Mouse (Mus musculus): ENCODE data around the gene P3h2.

Gene P3h2

GRCm38 (mm10) chr16:26070376-26070775 lies 35.2 kb downstream of the P3h2 start:
- in situ Hi-C loops (cut with MboI), result no loop called here

GRCm38 (mm10) chr16:26065060-26065459 lies 40.5 kb downstream of the P3h2 start:
- in situ Hi-C loops (cut with MboI), result no loop called here

- in situ Hi-C loops (cut with MboI), result no loop called here
Observed at GRCm38 (mm10) chr16:26060239-26061085, 45.1 kb downstream of the P3h2 start.

- in situ Hi-C loops (cut with MboI), result no loop called here
Observed at GRCm38 (mm10) chr16:26053631-26054030, 52.0 kb downstream of the P3h2 start.

DNA sequence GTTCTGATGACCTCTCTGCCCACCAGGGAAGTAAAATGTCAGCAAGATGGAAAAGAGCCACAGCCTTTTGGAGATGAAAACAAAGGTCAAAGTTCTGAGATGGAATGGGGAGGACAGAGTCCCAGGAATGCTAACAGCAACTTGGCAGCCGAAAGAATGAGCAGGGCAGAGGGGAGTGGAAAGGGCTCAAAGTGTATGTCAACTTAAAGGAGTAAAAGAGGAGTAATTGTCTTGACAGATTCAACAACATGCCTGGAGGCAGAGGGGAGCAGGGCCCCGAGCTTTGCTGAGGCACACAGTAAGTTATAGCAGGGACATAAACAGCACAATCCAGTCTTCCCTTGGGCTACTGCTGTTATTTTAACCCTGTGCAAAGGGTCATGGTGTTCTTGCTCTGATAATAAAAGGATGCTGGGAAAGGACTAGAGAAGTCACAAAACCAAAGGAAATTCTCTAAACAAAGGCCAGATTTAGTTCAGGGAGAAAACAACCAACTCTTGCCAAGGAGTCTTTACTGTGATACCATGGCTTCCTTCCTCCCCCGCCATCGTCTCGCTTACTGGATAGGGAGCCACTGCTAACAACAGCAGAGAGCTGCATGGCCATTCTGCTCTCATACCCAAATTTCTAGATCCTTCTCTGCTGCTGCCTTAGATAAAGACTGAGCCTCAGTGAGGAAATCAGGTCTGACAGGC lies 56.0 kb downstream of the P3h2 start:
- in situ Hi-C loops (cut with MboI), result no loop called here

DNA sequence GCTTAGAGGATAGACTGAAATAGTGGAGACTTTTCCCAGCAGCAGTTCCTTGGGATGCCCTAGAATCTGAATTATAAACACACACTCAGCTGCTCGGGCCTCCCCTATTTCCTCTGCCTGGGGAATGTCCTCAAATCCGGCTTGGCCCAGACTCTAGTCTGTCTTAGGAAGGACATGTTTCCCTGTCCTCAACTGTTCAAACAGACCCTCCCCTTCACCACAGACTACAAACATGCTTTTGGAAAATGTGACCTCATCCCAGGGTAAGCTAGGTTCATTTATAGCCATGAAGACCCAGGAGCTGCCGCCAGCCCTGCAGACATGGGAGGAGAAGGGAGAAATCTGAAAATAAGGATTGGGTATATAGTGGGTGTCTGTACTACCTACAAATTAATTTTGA lies 57.7 kb downstream of the P3h2 start:
- in situ Hi-C loops (cut with MboI), result no loop called here

DNA sequence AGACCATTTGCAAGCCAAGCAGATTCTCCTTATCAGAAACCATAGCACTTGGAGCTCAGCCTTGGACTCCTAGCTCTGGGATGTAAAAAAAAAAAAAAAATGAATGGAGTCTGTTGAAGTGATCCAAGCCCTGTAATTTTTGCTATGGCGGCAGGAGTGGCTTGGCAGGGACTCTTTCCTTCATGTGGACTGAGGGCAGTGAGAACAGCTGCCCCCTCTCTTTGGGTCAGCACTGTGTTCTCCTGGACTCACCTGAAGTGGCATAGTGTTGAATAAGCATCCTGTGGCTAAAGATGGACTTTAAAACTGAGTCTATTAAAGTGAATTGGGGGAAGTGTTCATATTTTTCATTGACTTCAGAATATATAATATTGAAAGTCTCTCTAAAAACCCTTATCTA lies 58.2 kb downstream of the P3h2 start:
- in situ Hi-C loops (cut with MboI), result no loop called here

- in situ Hi-C loops (cut with MboI), result no loop called here
Observed at GRCm38 (mm10) chr16:26041929-26042303, 63.7 kb downstream of the P3h2 start.

DNA sequence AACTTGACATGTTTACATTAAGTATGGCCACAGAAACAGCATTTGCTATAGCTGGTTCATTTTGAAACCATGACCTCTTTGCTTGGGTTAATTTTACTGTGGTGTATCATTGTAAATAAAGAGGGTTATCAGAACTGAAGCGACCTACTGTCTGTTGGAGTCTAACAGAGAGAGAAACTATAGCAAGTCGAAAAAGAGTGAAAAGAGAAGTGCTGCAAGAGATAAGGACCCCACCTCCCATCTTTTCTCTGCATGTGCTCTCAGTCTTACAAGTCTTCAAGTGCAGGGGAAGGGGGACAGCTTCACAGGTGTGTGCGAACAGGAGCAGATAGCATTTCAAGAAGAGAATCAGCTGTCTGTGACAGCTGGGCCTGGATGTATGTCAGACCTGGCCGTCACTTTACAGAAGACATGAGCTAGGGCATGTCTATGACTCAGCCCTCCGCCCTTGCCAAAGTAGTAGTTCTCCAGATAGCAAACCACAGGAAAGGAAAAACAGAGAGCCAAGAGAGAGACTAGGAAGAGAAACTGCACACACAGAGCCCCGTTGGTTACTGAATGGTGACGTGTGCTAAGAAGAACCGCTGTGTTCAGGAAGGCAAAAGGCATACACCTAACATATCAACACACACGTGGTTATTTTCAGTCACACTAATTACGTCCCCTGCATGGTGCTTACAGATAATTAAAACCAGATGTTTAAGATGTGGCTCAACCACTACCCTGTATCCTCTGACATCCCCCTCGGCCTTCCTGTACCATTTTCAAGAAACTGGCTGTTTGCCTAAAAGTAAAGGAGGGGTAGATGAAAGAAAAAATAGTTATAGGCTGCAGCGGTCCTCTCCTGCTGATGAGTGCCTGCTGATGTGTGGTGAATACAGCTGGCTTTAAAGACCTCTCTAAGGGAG lies 64.3 kb downstream of the P3h2 start:
- in situ Hi-C loops (cut with MboI), result no loop called here

DNA sequence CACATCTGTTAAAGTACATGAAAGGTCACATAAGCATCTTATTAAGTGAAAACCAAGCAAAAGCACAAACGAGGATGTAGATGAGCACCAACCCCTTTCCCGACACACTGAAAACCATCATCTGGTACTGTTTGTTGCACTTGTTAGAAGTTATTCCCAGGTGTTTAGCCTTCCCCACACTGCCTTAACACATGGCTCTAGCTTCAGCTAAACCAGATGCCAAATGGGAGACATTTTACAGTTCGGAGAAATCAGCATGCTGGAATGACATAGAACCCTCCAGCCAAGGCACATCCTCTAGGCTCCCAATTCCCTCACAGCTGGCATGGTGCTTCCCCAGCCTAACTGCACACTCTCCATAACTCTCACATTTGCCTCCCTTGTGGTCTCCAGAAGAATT lies 66.3 kb downstream of the P3h2 start:
- in situ Hi-C loops (cut with MboI), result no loop called here

- in situ Hi-C loops (cut with MboI), result no loop called here
Observed at GRCm38 (mm10) chr16:26035525-26035924, 70.1 kb downstream of the P3h2 start.

DNA sequence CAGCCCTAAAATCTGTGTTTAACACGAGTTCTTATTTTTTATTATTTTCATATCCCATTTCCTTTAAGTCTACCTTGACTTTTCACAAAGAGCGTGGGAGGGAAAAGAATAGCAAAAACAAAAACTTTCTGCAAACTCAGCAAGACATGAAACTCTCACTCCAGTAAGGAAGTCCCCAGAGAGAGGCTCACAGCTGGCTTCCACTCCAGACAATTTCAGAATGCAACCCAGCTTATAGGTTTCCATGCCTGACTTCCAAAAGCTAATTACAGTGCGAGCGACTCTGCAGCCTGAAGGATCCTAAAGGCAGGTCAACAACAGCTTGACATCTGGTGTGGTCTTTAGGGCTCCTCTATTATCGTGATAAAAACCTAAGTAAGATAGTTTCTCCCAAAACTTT lies 70.5 kb downstream of the P3h2 start:
- in situ Hi-C loops (cut with MboI), result no loop called here

DNA sequence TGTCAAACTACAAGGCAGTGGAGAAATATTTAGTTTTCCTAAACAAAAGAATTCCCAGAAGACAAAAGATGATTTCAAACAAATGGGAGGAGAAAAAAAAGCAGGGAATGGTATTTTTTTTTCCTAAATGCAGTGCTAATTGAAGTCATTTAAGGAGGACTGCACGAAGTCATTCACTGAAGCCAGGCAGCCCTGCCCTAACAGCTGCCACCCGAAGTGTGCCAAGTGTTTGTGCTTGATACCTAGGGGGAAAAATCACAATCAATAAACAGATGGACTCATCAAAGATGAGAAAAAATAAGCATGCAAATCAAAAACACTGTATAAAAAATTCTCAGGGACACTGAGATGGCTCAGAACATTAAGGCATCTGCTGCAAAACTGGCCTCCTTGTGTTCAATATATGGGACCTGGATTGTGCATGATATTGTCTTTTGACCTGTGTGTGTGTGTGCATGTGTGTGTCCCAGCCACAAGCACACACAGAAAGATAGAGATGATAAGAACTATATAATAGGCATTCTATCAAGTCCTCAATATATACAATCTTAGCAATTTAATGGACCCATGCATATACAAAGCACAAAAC lies 76.1 kb downstream of the P3h2 start:
- in situ Hi-C loops (cut with MboI), result no loop called here

GRCm38 (mm10) chr16:26026416-26026815 lies 79.2 kb downstream of the P3h2 start:
- in situ Hi-C loops (cut with MboI), result no loop called here

GRCm38 (mm10) chr16:26024543-26024942 lies 81.0 kb downstream of the P3h2 start:
- in situ Hi-C loops (cut with MboI), result no loop called here

DNA sequence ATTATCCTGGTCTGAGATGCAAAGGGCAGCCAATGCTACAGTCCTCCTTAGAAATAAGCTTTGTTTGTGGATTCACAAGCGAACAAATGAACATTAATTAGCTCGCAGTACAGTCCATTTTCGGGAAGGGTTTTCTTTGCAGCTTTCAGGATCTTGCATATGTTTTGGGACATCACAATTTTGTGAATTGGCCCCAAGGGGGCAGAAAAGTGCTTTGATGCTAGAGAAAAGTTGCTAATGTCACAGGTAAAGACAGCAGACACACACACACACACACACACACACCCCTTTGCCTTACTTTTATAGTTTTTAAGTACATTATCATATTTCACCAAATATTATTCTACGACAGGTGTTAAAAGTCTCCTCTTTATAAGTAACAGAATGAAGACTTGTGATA lies 82.2 kb downstream of the P3h2 start:
- in situ Hi-C loops (cut with MboI), result no loop called here

- in situ Hi-C loops (cut with MboI), result no loop called here
Observed at GRCm38 (mm10) chr16:26021759-26022158, 83.8 kb downstream of the P3h2 start.

- in situ Hi-C loops (cut with MboI), result no loop called here
Observed at GRCm38 (mm10) chr16:26005811-26006210, 99.8 kb downstream of the P3h2 start.

- in situ Hi-C loops (cut with MboI), result no loop called here
Observed at GRCm38 (mm10) chr16:26003261-26003660, 102.3 kb downstream of the P3h2 start.

DNA sequence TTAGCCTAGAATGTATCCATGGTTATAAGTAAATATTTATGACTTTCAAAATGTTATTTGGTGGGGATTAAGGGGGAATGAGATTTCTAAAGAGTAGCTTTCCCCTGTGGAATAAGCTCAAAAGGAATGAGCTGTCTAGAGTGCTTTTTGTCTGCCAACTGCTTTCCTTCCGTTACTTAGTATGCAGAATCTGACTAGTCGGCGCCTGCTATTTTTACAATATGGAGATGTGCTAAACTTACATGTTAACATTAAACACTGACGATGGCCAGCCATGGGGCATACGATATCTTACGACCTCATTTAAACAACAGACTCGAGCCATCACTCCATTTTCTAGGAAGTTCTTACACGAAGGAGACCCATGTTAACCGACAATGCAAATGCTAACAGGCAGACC lies 102.7 kb downstream of the P3h2 start:
- in situ Hi-C loops (cut with MboI), result no loop called here

DNA sequence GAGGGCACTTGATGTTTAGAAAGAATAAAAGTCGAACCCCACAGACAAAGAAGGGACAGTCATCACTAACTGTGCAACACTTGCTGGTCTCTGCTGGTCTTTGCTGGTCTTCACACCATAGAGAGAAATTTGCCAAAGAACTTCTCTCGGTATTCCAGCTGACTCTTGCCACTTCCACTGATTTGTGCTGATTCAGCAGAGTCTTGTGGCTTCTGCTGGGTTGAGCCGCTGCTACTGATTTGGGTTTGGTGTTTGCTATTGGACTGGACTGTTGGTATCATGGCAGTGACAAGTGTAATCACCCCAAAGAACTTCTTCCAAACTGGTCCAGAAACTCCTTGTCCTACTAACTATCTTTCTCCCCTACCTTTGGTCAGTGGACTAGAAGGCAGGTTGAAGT lies 111.0 kb downstream of the P3h2 start:
- in situ Hi-C loops (cut with MboI), result no loop called here

DNA sequence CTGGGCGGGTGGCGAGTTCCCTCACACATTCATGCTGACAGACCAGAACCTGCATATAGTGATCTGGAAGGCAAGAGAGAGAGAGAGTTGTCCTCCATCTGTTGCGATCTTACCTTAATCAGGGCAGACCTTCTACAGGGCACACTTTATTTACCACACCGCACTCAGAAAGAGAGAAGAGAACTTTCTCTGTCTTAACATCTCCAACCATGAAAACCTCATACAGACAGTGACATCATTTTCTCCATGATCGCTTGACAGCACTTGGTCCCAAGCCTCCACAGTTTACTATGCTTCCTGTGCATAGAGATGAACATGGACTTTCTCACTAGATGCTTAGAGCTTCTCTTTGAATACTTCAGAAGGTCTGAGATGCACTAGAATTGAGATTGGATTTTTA lies 118.4 kb downstream of the P3h2 start:
- in situ Hi-C loops (cut with MboI), result no loop called here
